Mouse (Mus musculus): ENCODE measurements around the gene Gm49416. TPM values are rescaled to one million over a fixed set of nuclear protein-coding genes. Genes with fewer than 3 reads are reported as not detected.
"Not testable (repeated sequence)": the region's sequence is repeated elsewhere in the genome, so short reads cannot be mapped to it uniquely, and the experiment has no call there.

Gm49416 gene
- polyA plus RNA-seq, 1 experiment from 2014 or later: not detected

GRCm38 (mm10) chr19:8853117-8853516 is 35.6 kb upstream of the Gm49416 start:
- ATAC-seq (replicated peaks; ENCODE audit: low FRiP score): no peak
- Histone ChIP-seq H3K4me1 (peaks cover 8% of the 10 kb centered on the region), H3K9ac (no peak overlapping the region), H3K36me3 (peaks cover 7% of the 10 kb centered on the region), H3K27me3 (no peaks in the 10 kb centered on the region), H3K4me3 (replicated peaks) (no peak overlapping the region), H3K27ac (no peak overlapping the region), H3K9me3 (replicated peaks) (no peaks in the 10 kb centered on the region), H3K4me2 (no peak overlapping the region)
- 82% methylated on average over 3 of the region's 3 CpGs for WGBS

- H3K9me3 ChIP-seq (replicated peaks): no peaks in the 10 kb centered on the region
- no peaks in the 10 kb centered on the region for H3K27me3 ChIP-seq
- WGBS: 51% methylated on average over 4 of the region's 4 CpGs
- H3K9ac ChIP-seq: no peak overlapping the region
- H3K36me3 ChIP-seq: no peaks in the 10 kb centered on the region
- H3K4me3 ChIP-seq (replicated peaks): no peak overlapping the region
- ATAC-seq (replicated peaks; ENCODE audit: low FRiP score): no peak
- H3K27ac ChIP-seq: no peak overlapping the region
- H3K4me1 ChIP-seq: no peaks in the 10 kb centered on the region
- H3K4me2 ChIP-seq: no peak overlapping the region
Observed at GRCm38 (mm10) chr19:8857689-8858088, 31.0 kb upstream of the Gm49416 start.

GRCm38 (mm10) chr19:8859018-8859417 is 29.7 kb upstream of the Gm49416 start:
- Histone ChIP-seq H3K4me3 (replicated peaks) (no peak overlapping the region), H3K9ac (no peak overlapping the region), H3K4me1 (no peaks in the 10 kb centered on the region), H3K27ac (no peak overlapping the region), H3K36me3 (no peaks in the 10 kb centered on the region), H3K9me3 (replicated peaks) (no peaks in the 10 kb centered on the region), H3K27me3 (no peaks in the 10 kb centered on the region), H3K4me2 (no peak overlapping the region)
- ATAC-seq (replicated peaks; ENCODE audit: low FRiP score): no peak
- 21% methylated on average over 1 of the region's 1 CpGs for WGBS

GRCm38 (mm10) chr19:8864265-8864664 is 24.5 kb upstream of the Gm49416 start:
- no peak overlapping the region for H3K27ac ChIP-seq
- WGBS: 83% methylated on average over 6 of the region's 6 CpGs
- no peak for ATAC-seq (replicated peaks; ENCODE audit: low FRiP score)
- no peak overlapping the region for H3K4me2 ChIP-seq
- no peaks in the 10 kb centered on the region for H3K9me3 ChIP-seq (replicated peaks)
- H3K4me1 ChIP-seq: no peaks in the 10 kb centered on the region
- H3K36me3 ChIP-seq: no peaks in the 10 kb centered on the region
- H3K9ac ChIP-seq: no peak overlapping the region
- no peaks in the 10 kb centered on the region for H3K27me3 ChIP-seq
- no peak overlapping the region for H3K4me3 ChIP-seq (replicated peaks)

GRCm38 (mm10) chr19:8870381-8870780 is 18.3 kb upstream of the Gm49416 start:
- Histone ChIP-seq H3K4me1 (peaks cover 13% of the 10 kb centered on the region), H3K36me3 (peaks cover 24% of the 10 kb centered on the region), H3K4me3 (replicated peaks) (0 out of 2 replicates have a peak overlapping the region, but pooled peaks have one; percentile 81), H3K4me2 (peak overlapping the region; percentile 79)
- H3K9ac ChIP-seq; H3K27me3 ChIP-seq; H3K9me3 ChIP-seq (replicated peaks); ATAC-seq (replicated peaks; ENCODE audit: low FRiP score); H3K27ac ChIP-seq: not testable (repeated sequence)
- whole genome bisulfite sequencing: 87% methylated on average over 3 of the region's 3 CpGs

- Histone ChIP-seq H3K4me1 (peaks cover 13% of the 10 kb centered on the region), H3K4me2 (peak overlapping the region; percentile 79), H3K27me3 (no peaks in the 10 kb centered on the region), H3K9ac (peak overlapping the region; percentile 92), H3K27ac (peak overlapping the region; percentile 81), H3K36me3 (peaks cover 28% of the 10 kb centered on the region), H3K9me3 (replicated peaks) (no peaks in the 10 kb centered on the region), H3K4me3 (replicated peaks) (peak overlapping the region; percentile 81)
- WGBS: 53% methylated on average over 9 of the region's 9 CpGs
- ATAC-seq (replicated peaks; ENCODE audit: low FRiP score): peak; percentile 55
Observed at GRCm38 (mm10) chr19:8870838-8871237, 17.9 kb upstream of the Gm49416 start.

GRCm38 (mm10) chr19:8871267-8872186 is 17.2 kb upstream of the Gm49416 start, which contains the start of gene Ubxn1:
Ubxn1 (plus strand) TSS chr19:8871496.
- peaks cover 35% of the 10 kb centered on the region for H3K36me3 ChIP-seq
- no peaks in the 10 kb centered on the region for H3K27me3 ChIP-seq
- under 1% methylated on average over 59 of the region's 59 CpGs for WGBS
- no peaks in the 10 kb centered on the region for H3K9me3 ChIP-seq (replicated peaks)
- peak within 1 kb of the TSS; percentile 79 for H3K4me2 ChIP-seq
- H3K4me1 ChIP-seq: peaks cover 13% of the 10 kb centered on the region
- peak within 1 kb of the TSS; percentile 86 for H3K27ac ChIP-seq
- H3K9ac ChIP-seq: peak within 1 kb of the TSS; percentile 92
- H3K4me3 ChIP-seq (replicated peaks): peak within 1 kb of the TSS; percentile 81
- ATAC-seq (replicated peaks; ENCODE audit: low FRiP score): peak; percentile 97

GRCm38 (mm10) chr19:8872266-8872840 is 16.4 kb upstream of the Gm49416 start:
- H3K27me3 ChIP-seq: no peaks in the 10 kb centered on the region
- peak overlapping the region; percentile 81 for H3K4me3 ChIP-seq (replicated peaks)
- peaks cover 44% of the 10 kb centered on the region for H3K36me3 ChIP-seq
- WGBS: 60% methylated on average over 10 of the region's 10 CpGs
- peaks cover 13% of the 10 kb centered on the region for H3K4me1 ChIP-seq
- no peaks in the 10 kb centered on the region for H3K9me3 ChIP-seq (replicated peaks)
- peak overlapping the region; percentile 86 for H3K27ac ChIP-seq
- peak overlapping the region; percentile 79 for H3K4me2 ChIP-seq
- no peak for ATAC-seq (replicated peaks; ENCODE audit: low FRiP score)
- peak overlapping the region; percentile 92 for H3K9ac ChIP-seq

- H3K4me3 ChIP-seq (replicated peaks): no peak overlapping the region
- H3K27me3 ChIP-seq: no peaks in the 10 kb centered on the region
- H3K9ac ChIP-seq: no peak overlapping the region
- peaks cover 56% of the 10 kb centered on the region for H3K36me3 ChIP-seq
- no peak overlapping the region for H3K4me2 ChIP-seq
- ATAC-seq (replicated peaks; ENCODE audit: low FRiP score): no peak
- 96% methylated on average over 7 of the region's 7 CpGs for WGBS
- no peak overlapping the region for H3K27ac ChIP-seq
- H3K9me3 ChIP-seq (replicated peaks): no peaks in the 10 kb centered on the region
- H3K4me1 ChIP-seq: peaks cover 23% of the 10 kb centered on the region
Observed at GRCm38 (mm10) chr19:8875031-8875430, 13.7 kb upstream of the Gm49416 start.

- H3K9me3 ChIP-seq (replicated peaks): no peaks in the 10 kb centered on the region
- peak within 1 kb of the TSS; percentile 79 for H3K4me3 ChIP-seq (replicated peaks)
- WGBS: under 1% methylated on average over 42 of the region's 42 CpGs
Observed at GRCm38 (mm10) chr19:8880311-8881033, 8.3 kb upstream of the Gm49416 start, which contains the start of gene Uqcc3. Uqcc3 (minus strand) TSS chr19:8880923.

GRCm38 (mm10) chr19:8881034-8881392 is 7.7 kb upstream of the Gm49416 start:
- no peak for ATAC-seq (replicated peaks; ENCODE audit: low FRiP score)
- WGBS: 12% methylated on average over 3 of the region's 3 CpGs
- peak overlapping the region; percentile 92 for H3K27ac ChIP-seq

More at GRCm38 (mm10) chr19:8880311-8881033, 8.3 kb upstream of the Gm49416 start, which contains the start of gene Uqcc3:
- peak within 1 kb of the TSS; percentile 92 for H3K27ac ChIP-seq
- H3K27me3 ChIP-seq: no peaks in the 10 kb centered on the region
- H3K36me3 ChIP-seq: peaks cover 31% of the 10 kb centered on the region
- H3K9ac ChIP-seq: peak within 1 kb of the TSS; percentile 78
- ATAC-seq (replicated peaks; ENCODE audit: low FRiP score): peak; percentile 97
- H3K4me1 ChIP-seq: peaks cover 15% of the 10 kb centered on the region
- peak within 1 kb of the TSS; percentile 79 for H3K4me2 ChIP-seq

More at GRCm38 (mm10) chr19:8881034-8881392, 7.7 kb upstream of the Gm49416 start:
- peak overlapping the region; percentile 79 for H3K4me2 ChIP-seq
- peaks cover 26% of the 10 kb centered on the region for H3K36me3 ChIP-seq
- no peaks in the 10 kb centered on the region for H3K9me3 ChIP-seq (replicated peaks)
- no peaks in the 10 kb centered on the region for H3K27me3 ChIP-seq
- H3K9ac ChIP-seq: peak overlapping the region; percentile 78
- peak overlapping the region; percentile 79 for H3K4me3 ChIP-seq (replicated peaks)
- peaks cover 15% of the 10 kb centered on the region for H3K4me1 ChIP-seq

Measured in kidney, embryonic 15.5 days (tissue).